Mouse (Mus musculus): ENCODE measurements at regions not wholly inside any gene's neighbourhood (a gene's known extent, or its start where the extent isn't known, plus 50 kb on each side); places are given as distances from the start of the nearest gene placed in this dataset.

DNA sequence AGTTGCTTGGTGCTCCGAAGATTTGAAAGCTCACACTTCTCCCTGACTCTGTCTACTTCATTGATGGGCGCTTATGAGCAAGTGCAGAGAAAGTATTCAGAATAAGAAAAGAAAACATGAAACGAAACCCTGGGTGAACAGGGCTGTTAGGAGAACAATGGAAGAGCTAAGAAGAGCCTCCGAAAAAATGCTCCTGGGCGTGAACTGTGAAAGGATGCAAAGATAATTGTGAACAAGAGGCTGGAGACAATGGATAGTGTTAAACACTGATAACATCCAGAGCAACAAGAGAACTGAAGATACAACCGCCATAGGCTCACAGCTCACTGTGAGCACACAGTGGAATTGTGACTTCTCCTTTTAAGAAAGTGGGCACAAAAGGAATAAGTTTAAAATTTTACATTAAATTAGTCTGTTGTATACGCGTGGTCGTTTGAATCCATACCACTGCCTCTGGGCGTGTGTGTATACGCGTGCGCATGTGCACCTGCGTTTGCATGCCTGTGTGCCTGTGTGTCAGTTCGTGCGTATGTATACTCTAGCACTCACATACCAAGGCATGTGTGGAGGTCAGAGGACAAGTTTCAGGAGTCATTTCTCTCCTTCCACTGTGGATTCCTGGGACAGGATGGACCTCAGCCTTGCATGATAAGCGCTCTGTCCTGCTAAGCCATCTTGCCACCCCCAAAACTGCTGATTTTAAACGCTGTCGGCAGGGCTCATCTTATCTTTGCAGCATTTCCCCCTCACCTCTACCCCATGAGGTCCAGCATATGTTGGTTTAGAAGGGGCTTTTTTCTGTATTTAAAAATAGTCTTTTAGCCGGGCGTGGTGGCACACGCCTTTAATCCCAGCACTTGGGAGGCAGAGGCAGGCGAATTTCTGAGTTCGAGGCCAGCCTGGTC, 113.0 kb upstream of the 1700016C15Rik start:
- DNase-seq (ENCODE audit: low read depth, low spot score) = no peak

DNA sequence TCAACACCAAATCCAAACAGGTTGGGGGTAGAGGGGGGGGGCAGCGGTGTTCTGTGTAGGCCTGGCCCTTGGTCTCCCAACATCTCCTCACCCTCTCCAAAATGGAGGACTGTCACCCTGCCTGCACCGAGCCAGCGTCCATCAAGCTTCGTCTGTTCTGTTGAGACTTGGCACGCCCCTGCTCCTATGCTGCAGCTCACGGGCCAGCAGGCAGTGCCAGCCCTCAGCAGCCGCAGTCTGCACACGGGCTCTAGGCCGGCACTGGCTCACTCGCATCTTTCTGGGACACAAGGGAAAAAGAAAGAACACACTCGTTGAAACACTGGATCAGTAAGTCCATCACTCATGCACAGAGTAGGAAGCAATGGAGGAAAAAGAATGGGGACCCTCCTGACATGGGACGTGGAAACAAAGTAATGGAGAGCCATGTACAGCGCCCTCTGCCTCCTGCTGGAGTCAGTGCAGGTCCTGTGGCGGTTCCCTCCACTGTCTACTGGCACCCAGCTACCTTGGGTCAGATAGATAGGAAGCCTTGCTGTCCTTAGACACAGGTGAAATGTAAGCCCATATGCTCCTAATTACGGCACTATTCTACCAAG, 109.0 kb upstream of the 1700016C15Rik start:
- no peak for DNase-seq (ENCODE audit: low read depth, low spot score)

DNA sequence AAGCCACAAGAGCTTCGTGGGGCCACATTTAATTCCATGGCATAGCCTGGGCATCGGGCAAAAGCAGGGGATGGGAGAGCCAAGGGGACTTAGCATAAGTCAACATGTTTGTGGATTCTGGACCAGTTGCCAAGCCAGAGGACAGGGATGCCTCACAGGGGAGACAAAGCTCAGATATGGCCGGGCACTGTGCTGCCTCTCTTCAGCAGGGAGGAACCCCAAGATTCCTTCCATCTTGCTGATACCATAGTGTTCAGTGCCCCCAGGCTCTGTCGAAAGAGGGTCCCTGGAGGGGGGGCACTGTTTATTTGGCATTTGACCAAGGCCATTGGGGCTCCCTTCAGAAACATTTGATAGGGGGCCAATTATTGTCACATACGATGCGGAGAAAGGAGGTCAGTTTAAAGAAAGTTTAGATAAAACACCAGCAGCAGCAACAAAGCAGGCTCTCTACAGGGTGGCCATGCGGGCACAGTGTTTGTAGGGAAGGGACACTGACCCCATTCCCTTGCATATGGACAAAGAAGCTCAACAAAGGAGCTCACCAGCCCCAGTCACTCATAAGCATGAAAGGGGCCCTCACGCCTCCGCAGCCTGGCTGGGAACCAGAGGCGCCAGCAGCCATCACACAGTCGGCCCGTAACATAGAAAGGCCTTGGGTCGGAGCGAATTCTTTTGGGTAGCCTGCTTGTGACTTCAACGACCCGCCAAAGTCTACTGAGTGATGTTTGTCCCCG, 107.6 kb upstream of the 1700016C15Rik start:
- no peak for DNase-seq (ENCODE audit: low read depth, low spot score)

DNA sequence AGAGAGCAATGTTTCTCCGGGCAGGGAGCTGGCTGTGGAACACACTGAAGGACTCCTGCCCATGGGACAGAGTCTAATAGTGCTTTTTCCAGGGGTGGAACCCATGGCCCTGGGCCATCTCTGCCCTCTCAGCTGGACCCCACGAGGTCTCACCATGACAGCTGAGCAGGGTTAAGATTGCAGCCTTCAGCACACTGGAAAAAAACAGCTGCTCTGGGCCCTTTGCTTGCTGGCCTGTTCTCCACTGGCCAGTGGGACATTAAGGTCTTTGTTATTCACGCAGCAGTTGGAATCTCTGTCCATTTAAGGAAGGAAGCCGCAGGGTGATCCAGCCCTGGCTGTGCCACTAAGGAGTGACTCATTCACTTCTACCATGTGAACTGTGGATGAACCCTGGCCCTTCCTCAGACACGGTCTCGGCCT, 106.3 kb upstream of the 1700016C15Rik start:
- DNase-seq (ENCODE audit: low read depth, low spot score) = no peak

DNA sequence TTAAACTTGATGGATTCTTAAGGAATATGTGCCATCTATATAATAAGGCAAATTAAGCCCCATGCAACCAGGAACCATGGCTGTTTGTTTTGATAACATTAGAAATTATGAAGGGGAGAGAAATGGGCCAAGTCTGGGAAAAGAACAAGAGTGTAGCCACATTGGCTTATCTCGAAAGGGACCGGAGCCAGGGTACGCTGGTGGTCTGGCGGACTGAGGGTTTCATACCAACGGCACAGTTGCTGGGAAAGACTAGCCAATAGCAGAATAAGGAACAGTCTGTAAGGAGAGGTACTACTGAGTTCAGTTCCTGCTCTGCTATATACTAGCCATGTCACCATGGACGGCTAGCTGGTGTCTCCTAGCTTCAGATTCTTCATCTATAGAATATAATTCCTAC, 105.9 kb upstream of the 1700016C15Rik start:
- no peak for DNase-seq (ENCODE audit: low read depth, low spot score)

DNA sequence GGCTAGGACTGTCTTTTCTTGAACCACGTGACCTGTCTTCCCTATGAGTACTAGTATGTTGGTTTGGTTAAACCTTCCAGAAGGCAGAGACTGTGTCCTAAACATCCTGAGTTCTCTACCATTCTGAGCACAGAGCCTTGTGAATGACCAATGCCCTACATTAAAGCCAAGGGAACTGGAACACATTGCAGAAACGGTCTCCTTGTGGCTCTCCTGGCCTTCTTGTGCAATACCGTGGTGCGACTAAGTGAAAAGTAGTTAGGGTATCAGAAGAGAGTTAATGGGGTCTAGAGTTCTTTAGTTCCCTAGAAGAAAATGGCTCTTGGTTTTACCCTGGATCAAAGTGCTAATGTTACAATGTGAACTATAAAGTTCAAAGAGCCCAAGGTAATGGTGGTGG, 101.8 kb upstream of the 1700016C15Rik start:
- no peak for DNase-seq (ENCODE audit: low read depth, low spot score)

DNA sequence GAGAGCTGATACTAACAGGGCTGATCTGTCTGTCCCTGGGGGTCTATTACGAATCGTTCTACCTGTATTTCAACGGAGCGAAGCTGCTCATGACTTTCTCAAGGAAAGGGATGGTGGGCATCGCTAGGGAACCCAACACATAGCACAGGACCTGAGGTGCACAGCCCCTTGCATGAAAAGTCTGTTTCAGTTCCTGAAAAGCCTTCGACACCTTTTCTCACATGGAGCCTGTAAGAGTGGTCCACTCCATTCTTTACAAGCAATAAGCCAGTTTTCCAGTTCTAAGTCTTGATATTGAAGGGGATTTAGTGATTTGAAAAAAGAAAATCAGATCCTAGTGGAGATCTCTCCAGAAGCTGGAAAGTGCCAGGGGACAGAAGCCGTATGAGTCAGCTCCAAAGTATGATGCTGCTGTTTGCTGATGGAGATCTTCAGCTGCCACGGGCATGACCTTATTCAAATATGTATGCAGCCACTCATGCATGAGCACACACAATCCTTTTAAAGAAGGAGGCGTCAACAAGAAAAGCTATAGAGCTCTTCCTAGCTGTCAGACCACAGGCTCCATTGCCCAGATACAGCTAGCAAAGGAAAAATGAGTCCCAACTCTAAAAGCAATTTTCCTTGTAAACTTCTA, 95.5 kb upstream of the 1700016C15Rik start:
- no peak for DNase-seq (ENCODE audit: low read depth, low spot score)

DNA sequence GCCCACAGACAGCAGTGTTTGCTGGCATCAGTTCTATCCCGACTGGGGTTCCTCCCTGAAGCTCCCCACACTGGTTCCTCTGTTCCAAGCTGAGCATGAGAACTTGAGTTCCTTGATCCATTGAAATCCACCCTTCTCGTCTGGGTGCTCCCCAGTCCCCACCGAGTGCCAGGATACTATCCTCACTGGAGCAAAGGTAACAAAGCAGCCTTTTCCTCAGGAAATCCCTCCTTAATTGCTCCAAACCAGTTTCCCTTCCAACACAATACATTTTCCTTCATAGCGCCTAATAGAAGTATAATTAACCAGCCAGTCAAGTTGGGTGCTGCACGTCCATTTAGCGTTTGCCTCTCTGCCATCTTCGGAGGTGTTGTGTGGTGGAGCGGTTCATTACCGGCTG, 92.6 kb upstream of the 1700016C15Rik start:
- no peak for DNase-seq (ENCODE audit: low read depth, low spot score)

DNA sequence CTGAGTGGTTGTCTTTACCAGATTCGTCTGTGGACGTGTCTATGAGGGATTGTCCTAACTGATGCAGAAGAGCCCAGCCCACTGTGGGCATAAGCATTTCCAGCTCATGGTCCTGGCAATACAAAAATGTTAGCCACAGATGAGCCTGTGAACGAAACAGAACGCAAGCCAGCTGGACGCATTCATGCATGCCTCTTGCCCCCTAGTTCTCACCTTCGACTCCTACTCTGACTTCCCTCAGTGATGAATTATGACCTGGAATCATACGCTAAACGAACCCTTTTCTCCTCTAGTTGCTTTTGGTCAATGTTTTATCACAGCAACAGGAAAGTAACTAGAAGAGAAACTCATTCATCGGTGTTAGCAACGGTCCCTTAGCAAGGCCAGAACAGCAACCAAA, 91.2 kb upstream of the 1700016C15Rik start:
- no peak for DNase-seq (ENCODE audit: low read depth, low spot score)

DNA sequence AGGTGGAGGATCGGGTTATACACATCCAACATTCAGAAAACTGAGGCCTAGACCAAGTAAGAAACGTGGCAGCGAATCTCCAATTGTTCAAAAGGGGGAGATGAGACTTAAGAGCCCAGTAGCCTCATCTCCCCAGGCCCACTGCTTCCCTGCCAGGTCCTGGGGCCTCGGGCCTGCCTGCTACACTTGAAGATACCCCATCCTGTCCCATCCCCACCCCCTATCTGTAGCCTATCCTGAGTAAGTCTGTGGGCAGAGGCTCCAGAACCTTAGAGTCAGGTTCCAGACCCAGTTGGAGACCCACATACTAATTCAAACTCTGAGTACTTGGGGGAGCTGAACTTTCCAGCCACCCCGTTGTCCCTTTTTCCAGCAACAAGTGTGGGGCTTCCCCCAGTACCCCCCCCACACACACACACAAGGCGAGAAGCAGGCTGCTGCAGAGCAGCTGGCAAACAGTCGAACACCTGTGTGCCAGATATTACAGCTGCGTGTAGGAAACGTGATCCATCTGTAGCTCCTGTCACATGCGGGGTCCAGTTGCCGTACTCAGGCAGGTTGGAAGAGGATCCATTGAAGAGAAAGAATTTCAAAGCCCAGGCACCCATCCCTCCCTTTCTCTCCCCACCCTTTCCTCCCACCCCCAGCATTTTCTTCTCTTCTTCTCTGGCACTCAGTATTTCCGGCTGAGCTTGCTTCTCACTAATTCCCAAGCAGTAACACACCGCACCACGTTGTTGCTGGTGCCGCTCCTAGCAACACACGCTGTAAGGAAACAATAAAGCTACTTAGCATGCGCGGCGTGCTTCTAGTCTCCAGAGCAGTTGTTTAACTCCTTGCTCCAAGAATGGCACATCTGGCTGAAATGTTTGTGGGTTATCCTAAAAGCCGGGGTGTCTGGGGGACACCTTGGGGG, 89.4 kb upstream of the 1700016C15Rik start:
- peak; percentile 75 for DNase-seq (ENCODE audit: low read depth, low spot score)

DNA sequence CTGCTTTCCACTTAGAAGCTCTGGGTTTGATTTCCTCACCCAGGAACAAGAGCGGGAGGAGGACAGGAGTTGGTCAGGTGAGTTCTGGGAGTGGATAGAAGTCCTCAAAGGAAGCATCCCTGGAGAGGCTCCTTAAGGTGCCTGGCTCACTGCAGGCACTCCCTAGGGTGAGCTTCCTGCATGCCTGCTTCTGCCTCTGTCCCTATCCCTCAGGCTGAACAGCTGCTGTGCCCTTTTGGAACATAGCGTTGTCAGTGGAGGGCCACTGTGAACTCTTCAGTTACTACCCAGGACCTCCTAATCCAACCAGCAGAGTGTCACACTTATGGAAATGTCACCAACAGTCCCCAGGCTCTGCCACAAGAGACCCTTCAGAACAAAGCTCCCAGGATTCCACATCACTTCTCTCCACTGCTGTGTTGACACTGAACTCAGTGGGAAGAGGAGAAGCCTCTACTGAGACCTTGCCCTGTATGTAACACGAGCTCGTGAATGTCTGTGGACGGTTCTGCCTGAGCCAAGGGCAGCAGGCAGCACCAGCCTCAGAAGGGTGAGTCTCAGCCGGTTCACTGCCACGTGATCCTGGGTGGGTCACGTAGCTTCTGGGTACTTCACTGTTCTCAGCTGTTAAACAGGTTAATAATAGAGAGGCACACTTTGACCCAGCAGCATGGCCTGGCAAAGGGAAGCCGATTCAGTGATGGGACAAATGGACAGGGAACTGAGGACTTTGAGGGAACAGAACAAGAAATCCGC, 86.7 kb upstream of the 1700016C15Rik start:
- no peak for DNase-seq (ENCODE audit: low read depth, low spot score)

DNA sequence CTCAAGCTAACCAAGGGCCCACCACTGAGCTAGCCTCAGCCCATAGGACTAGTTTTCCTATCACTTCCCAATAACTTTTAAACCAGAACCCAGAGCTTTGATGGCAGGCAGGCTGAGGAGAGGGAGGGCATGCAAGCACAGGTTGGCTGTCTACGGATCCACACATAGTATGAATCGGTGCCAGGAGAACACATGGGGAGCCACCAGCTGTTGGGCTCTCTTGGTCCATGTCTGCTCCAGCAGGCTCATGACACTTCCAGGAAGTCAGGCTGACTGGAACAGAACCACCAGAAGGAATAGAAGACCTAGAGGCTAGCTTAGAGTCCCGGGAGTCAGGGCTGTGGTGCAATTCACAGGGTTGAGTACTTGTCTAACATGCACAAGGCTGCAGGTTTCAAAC, 86.0 kb upstream of the 1700016C15Rik start:
- DNase-seq (ENCODE audit: low read depth, low spot score) = no peak

DNA sequence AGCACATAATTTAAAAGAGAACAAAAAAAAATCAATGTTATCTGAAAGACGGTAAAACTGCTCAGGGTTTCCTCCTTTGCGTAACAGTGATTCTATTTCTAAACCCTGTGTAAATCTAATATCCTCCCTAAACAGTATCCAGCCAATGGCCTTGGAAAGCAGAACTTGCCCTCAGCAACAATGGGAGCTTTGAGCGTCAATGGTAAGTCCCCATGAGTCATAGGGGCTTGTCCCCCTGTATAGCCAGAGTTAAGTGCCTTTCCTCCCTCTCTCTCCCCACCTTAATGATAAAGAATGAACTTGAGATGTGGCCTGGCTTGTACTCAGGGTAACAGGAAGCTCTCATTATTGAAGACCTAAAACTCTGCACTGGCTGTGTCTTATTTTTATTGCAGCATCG, 85.4 kb upstream of the 1700016C15Rik start:
- DNase-seq (ENCODE audit: low read depth, low spot score) = no peak

DNA sequence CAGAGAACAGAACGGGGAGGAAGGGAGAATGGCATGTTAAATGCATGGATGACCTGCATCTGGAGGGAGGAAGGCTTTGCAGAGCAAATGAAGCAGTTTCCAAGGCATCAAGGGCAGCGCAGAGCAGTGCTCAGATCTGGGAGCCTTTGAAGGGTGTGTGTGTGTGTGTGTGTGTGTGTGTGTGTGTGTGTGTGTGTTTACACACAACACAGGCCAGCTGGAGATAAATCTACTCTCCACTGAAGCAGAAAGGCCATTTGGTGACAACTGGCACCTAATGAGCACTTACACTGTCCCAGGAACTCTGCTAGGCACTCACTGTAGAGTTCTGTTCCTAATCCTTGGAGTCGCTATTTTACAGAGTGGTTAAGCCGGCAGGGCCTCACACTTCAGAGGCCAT, 84.3 kb upstream of the 1700016C15Rik start:
- no peak for DNase-seq (ENCODE audit: low read depth, low spot score)

DNA sequence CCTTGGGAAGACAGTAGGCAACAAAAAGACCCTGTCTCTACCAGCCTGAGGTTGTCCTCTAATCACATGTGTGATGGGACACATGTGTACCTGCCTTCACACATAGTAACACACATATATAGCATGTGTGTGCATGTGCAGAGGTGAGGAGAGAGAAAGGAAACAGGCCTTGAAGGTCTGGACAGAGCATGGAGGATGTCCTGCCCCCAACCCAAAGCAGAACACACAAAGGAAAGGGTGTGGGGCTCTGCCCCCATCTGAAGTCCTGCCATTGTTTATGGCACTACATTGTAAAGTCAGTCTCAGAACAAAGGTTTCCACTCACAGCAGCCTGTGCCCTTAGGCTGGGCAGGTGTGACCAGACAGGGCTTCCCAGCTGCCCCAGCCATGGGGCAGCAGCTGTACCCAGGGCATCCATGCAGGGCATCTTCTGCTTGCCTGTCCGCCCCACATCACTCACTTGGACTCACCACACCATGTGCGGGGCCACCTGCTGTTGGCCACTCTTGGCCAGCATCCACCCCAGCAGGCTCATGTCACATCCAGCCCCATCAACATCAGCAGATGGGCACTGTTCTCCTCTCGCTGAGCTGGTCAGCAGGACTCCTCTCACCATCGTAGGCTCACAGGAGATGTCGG, 83.6 kb upstream of the 1700016C15Rik start:
- DNase-seq (ENCODE audit: low read depth, low spot score) = no peak

DNA sequence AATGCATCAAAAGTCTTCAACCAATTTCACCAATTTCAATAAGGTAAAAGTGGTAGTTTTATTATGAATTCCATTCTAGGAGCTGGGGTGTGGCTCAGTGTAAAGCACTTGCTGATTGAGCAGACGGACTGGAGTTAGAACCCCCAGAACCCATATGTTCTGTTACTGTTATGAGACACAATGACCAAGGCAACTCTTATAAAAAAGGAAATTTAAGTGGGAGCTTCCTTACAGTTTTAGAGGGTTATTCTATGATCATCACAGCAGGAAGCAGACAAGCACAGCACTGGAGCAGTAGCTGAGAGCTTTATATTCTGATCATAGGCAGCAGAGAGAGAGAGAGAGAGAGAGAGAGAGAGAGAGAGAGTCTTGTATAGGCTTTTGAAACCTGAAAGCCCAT, 81.7 kb upstream of the 1700016C15Rik start:
- DNase-seq (ENCODE audit: low read depth, low spot score) = no peak

DNA sequence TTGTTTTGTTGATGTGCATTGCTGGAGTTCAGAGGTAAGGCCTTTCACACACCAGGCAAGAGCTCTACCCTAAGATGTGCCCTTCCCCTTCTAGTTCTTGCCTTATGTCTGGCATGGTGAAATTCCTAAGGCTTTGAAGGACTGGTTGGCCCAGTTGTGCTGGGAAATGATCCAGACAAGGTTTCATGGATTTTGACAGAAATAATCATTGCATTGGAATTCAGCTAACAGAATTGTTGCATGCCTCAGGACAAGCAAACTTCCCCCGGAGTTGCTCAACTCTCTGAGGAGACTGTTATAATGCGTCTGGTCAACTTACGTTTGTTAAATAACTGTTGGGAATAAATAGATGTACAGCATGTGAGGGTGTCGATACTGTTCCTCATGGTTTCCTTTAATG, 80.6 kb upstream of the 1700016C15Rik start:
- DNase-seq (ENCODE audit: low read depth, low spot score) = no peak

DNA sequence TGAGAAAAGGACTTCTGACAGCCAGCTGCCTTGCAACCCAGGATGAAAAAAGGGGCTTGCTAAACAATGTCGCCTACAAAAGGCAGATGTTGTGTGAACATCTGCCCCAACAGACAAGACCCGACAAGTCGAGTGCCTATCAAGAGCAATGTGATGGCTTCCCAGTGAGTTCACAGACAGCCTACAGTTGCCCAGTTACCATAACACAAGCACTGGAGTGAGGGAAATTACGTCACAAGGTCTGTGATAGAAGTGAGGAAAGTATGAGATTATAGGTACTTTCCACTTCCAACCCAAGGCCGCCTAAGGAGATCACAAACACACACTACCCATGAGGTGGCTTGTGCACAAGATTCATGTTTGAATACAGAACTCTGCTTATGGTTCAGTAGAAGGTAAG, 78.4 kb upstream of the 1700016C15Rik start:
- DNase-seq (ENCODE audit: low read depth, low spot score) = no peak

DNA sequence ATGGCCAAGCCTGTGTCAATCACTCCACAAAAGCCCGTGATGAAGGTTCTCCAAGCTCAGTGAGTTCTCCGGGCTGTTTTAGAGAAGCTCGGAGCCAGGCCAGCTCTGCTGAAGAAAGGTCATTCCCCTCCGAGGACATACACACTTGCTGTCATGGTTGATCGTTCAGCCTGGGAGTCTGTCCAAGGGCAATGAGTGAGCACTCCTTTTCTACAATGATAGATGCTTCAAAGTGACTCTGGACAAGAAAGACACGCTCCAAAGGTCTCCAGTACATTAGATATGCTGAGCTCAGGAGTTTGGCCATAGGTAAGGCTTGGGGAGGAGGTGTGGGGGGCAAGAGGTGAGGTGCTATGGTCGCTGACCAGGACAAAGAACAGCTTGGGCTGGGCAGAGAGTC, 66.5 kb upstream of the 1700016C15Rik start:
- no peak for DNase-seq (ENCODE audit: low read depth, low spot score)

Data from forelimb bud, embryonic 11.5 days (tissue).